Mouse (Mus musculus) liver, embryonic 14.5 days (tissue): ENCODE data around the gene Myo1c.

Experiments
- CTCF ChIP-seq: IDR thresholded peaks from 2 replicates; pipeline ENCODE4 v1.5.1; 2016; ENCODE audit warnings: antibody characterized with exemption, low read depth, control low read depth
- EP300 ChIP-seq: IDR thresholded peaks from 2 replicates; pipeline ENCODE4 v1.6.1; 2016; ENCODE audit warnings: antibody characterized with exemption, low read depth

DNA sequence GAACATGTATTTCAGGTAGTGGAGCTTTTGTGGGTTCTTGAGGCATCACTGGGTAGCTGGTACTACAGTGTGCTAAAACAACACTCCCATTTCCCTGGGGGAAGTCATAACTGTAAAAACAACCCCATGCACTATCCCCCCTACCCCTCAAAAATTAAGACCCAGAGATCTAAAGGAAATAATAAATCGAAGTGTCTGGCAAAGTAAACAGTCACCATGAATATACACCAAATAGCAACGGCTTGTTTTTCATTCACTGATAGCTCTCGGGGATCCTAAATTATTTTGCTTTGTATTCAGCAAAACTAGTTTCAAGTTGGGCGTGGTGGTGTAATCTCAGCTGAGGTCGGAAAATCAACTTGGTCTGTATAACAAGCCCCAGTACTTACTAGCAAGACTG, 20.2 kb upstream of the Myo1c start:
- TF ChIP-seq CTCF = no peak
- no peak for TF ChIP-seq EP300
